Mouse (Mus musculus): ENCODE measurements around the gene S100a4.

S100a4 gene

DNA sequence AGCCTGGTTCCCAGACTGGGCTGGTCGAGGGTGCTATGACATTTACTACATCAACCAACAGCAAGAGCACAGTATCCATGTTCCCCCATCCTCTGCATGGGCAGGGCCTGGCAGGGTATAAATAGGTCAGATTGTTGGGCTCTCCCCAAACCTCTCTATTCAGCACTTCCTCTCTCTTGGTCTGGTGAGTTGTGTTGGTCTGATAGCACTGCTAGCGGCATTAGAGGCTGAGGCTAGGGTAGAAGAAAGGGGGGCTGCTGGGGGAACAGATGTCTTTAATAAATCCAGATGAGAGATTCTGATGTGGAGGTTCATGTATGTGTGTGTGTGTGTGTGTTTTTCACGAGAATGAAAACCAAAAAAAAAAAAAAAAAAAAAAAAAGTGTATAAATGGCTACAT lies at the start of gene S100a4:
TSS of gene S100a4 (plus strand) at position 149 of the 400 bp plus-strand sequence.
- no peak for DNase-seq

DNA sequence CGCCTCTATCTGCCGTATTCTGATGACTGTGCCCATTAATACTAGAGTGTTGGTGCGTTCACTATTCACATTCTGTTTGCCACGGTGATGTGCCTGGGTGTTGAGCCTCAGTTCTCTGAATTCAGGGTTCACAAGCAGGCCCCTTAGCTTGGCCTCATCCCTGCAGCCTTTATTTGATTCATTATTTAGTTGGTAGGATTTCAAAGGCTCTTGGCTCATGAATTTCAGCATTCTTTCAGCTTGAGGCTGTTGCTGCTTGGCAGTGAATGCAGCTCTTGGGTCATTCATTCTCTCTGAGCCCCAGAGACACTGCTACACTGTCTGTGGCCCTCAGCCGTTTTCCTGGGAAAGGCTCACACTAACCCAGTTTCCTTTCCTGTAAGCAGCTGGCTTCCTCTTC lies 47.6 kb upstream of the S100a4 start:
- DNase-seq, result peak in 1 of 2 experiments; percentile 13

DNA sequence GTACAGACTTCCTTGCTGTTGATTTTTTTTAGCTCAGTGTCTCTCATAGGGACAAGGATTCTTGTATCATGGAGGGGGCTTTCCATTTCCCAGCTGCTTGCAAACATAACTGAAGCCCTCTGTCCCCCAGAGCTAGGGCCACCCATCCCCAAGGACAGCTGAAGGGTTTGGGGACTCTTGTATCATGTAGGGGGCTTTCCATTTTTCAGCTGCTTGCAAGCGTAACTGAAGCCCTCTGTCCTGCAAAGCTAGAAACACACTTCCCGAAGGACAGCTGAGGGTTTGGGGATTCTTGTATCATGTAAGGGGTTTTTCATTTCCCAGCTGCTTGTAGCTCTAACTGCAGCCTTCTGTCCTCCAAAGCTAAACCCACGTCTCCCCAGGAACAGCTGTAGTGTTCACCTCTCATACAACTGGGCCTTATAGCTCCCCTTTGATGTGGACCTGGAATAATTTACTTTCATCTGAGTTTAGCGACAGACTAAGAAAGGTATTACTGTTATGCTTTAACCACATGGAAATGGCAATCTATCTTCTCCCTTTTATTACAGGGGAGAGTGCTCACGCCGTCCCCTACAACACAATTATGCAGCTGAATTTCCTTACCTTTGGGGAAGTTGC lies 43.5 kb upstream of the S100a4 start, which contains the start of gene S100a3:
TSS of gene S100a3 (plus strand) at position 571 of the 621 bp plus-strand sequence.
- no peak for DNase-seq

DNA sequence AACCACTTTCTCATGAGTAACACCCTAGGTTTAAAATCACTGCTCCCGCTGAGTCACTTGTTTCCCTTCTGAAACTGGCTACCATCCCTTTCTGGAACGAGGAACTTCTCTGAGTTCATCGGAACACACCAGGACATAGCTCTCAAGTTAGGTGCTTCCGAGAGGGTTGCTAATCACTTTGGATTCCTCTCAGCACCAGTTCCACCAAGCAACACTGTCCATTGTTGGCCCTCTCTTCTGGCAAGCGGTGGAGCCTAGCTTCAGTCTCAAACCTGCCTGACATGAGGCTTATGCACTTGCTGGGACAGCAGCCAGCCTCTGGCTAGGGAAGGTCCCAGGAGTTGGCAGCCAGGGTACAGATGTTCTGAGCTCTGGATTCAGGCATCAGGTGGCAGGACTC lies 28.9 kb upstream of the S100a4 start:
- no peak for DNase-seq

DNA sequence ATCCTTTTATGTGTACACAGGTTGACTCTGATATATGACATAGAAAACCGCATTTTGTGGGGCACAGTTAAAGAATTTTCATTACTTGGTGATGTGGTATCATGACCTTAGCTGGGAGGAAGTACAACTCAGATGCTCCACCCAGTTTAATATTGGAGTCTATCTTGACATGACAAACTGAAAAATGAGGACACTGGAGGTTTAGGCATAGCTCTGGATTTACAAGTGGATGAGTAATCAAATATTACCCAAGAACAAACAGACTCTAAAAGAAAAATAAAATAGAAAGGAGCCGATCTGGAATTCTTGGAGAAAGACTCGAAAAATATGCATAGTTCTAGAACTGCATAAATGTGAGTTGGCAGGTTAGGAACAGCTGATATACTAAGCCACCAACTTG lies 28.3 kb upstream of the S100a4 start:
- DNase-seq, result no peak

DNA sequence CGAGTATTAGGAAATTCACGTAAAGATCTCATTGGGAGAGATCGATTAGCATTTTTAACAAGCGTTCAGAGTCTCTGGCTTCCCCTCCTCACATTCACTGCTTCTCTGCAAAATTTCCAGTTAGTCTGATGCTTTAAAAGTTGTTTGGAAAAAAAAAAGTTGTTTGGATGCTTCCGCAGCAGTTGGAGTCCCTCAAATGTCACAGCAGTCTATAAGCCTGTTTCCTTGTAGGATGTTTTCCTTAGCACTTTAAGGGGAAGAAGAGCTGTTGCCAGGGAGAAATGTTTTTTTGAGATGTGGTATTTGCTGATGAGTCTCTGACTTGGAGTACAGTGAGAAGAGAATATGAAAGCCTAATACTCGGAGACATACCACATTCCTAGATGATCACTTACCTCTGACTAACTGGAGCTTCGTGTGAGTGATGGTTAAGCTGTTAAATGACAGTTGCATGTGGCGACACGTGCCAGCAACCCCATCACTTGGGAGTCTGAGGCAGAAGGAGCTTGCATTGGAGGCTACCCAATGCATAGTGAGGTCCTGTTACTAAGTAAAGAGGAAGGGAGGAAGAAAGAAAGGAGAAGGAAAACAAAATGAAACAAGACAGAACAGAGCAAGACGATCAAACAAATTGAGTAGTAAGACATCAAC lies 27.1 kb upstream of the S100a4 start:
- DNase-seq, result no peak

DNA sequence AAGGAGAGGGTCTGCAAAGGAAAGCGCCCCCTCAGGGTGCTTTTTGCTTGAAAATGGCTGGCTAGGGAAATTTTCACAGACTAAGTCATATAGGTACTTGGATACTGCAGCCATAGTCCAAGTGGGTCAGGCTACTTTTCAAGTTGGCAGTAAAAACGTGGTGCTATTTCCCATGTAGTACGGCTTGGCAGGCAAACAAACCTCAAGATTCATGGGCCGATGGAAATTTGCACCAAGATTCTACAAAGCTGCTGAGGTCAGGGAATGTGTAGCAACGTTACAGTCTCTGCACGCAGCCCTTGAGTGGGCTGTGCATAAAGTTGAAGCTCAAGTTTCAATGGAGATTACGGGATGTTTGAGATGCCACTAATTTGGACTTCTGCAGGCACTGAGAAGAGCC lies 24.1 kb upstream of the S100a4 start:
- DNase-seq, result no peak

DNA sequence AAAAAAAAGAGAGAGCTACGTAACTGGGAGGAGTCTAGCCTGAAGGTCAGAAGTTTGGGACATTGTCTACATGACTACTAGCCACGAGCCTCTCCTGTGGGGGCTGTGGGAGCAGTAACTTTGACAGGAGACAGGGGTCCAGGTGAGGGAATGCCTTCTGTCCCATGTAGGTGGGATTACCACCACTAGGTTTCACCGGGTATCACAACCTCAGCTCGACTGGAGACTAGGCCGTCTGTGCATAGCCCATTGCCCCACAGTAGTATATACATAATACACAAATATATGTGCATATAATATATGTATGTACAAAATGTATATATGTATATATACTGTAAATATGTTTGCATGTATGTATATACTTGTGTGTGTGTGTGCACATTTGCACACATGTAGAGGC lies 22.4 kb upstream of the S100a4 start:
- no peak for DNase-seq

DNA sequence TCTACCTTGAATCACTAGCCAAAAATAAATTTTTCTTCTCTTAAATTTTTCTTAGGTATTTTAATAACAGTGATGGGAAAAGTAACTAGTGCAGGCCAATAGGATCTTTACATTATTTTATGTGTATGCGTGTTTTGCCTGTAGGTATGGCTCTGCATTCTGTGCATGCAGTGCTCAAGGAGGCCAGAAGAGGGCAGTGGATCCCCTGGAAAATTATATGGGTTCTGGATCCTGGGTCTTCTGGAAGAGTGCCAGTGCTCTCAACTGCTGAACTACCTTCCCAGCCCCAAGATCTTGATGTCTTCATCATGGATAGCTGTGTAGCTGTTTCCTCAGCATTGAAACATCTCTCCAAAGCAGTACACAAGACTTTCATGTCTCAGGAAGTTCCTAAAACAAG lies 21.4 kb upstream of the S100a4 start:
- no peak for DNase-seq

DNA sequence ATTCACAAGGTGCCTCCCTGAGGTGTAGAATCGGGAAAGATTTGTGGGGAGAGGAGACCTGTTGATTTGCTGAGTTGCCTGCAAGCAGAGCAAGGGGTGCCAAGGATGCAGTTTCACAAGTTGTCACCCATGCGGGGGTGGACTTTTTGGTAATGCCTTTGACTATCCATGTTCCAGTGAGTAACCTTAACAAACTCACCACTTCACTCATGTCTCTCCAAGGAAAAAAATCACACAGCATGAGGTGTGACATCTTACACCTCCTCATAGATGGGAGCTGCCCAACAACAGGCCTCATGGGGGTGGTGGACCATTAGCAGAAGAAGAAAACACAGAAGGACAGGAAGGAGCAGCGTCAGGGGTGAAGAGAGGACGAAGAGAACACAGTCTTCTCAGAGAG lies 21.0 kb upstream of the S100a4 start:
- DNase-seq, result no peak

DNA sequence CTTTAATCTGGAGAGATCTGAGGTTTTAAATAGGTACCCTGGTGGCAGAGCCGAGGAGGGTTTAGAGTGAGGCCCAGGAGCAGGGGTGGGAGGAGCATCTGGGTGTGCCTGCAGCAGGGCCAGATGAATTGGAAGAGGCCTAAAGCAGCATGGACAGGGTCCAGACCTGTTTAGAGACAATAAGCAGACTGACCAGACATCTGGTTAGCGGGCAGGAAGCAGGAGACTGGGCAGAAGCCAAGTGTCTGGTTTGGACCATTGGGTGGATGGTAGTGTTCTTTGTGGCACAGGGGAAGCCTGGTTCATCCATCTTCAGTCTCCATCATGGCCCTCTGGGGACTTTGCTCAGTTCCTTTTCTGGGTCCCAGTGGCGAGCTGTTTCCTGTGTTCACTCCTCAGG lies 19.7 kb upstream of the S100a4 start:
- peak; percentile 24 to 45 for DNase-seq

DNA sequence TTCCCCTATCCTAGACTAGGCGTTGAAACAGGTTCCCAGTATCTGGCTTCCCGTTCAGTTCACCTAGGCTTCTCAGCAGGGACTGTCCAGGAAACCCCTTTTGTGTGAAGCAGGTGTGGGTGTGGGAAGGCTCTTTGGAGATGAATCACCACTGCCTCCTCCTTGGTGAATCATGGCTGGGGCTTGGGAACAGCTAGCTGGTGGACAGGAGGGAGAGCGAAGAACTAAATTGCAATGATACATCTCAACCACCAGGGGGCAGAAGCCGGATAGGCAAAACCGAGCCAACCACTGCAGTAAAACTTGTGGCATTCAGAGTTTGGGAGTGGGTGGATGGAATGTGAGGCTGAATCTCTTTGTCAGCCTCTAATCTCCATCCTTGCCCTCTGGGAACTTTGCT lies 18.0 kb upstream of the S100a4 start:
- peak; percentile 51 to 54 for DNase-seq

DNA sequence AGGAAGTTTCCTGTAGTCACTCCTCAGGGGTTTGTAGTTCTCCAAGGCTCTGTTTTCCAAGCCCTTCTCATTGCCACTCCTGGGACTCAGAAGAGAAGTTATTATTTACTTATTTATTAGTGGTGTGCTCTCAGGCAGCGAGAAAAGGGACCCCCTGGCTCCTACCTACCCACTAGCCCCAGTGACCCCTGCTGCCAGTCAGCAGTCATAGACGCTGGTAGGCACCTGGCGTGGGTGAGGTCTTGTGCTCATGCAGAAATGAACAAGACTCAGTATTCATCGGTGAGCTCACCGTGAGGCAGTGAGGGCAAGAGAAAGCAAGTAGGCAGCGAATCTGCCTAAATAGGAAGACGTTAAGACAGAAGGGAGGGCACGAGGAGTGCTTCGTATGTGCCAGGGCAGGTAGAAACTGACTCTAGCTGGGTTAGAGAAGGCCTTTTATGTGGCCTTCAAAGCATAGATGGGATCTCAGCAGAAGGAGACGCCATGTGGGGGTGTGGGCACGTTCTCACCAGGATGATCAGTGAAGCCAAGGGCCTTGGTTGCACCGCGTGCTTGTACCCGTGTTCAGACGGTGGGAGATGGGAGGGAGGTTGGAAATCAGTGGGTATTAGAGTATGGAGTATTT lies 17.4 kb upstream of the S100a4 start:
- no peak for DNase-seq

DNA sequence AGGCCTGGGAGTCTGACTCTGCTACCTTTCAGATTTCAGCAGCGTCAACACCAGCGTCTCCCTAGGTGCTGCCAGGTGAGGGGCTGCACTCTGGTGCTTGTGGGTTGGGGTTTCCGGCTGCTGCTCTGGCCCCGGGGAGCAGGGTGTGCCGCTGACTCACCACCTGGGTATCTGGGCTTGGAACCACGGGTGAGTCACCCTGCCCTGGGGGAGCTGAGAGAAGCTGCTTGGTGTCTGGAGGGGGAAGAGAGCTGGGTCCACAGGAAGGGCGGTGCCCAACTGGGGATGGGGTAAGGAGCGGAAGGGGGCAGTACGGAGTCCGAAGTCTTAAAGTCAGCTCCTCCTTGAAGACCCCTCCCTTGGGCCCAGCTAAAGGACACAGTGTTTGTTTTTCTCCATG lies 16.7 kb upstream of the S100a4 start:
- DNase-seq, result no peak

DNA sequence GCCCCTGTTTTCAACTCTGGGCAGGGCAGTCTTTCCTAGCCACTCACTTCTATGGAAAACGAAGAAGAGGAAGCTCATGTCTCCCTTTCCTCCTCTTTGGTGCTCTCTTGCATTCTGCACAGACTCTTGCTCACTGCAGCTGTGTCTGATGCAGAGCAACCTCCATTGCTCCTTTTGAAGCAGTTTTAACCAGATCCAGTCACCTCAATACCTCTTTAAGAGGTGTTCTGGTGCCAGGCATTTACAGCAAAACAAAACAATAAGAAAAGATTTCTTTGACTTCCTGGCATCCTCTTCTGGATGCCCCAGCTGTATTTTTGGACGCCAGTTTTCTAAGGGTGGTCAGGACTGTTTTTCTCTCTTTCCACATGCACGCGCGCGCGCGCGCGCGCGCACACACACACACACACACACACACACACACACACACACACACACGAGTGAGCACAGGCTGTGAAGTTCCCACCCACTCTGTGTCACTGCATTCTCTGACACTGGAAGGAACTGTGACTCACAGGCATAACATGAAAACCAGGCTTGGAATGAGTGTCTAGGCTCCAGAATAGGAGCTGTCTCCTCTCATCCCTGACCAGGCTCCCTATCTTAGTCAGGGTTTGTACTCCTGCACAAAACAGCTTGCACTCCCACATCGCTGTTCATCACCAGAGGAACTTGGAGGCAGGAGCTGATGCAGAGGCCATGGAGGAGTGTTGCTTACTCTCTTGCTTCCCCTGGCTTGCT lies 16.0 kb upstream of the S100a4 start:
- no peak for DNase-seq

DNA sequence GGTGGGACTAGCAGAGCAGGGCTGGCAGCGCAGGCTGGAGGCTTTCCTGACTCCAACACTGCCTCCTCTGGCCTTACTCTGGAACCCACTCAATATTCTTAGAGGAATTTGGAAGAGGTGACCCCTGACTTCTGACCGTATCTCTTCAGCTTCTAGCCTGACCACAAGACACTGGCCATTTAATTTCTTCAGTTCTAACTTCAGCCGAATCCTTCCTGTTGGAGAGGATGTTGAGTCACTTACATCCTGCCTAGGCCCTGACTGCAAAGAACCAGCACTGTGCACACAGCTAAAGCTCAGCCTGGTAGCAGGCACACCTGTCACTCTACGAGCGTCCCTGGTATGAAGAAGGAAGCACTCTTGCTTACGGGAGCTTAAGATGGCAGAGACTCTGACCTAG lies 14.2 kb upstream of the S100a4 start:
- DNase-seq, result no peak

DNA sequence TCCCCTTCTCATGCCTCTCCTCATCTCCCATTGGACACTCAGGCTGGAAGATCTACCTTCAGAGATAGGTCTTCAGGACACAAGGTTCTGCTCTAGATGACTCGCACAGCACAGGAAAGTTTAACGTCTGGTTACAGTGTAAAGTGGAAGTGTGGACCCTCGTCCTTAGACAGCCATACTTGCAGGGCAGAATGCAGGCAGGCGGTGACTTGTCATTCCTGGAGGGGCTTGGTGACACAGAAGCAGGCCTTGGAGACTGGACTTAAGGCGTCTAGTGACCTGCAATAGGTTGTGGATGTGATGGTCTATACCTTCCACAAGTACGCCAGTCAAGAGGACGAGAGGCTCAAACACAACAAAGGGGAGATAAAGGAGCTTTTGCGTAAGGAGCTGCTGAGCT lies 13.6 kb upstream of the S100a4 start, which contains the start of gene S100a2:
TSS of gene S100a2 (plus strand) at position 301 of the 400 bp plus-strand sequence.
- no peak for DNase-seq

DNA sequence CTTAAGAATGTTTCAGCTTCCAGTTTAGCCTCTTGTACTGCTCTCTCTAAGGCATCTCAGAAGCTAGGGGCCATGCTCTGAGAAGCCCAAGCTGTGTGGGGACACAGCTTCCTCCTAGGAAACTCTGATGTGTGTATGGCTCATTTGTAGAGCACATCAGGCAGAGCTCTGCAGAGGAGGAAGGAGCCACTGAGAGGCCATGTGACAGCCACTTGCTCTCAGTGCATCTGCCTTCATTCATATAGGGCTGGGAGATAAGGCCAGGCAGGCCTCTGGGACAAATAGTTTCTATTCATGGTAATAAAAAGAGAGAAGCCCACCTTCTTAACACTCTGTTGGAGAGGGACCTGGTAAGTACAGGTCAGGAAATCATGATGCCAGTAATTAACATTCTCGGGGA lies 9.1 kb upstream of the S100a4 start:
- DNase-seq, result no peak

DNA sequence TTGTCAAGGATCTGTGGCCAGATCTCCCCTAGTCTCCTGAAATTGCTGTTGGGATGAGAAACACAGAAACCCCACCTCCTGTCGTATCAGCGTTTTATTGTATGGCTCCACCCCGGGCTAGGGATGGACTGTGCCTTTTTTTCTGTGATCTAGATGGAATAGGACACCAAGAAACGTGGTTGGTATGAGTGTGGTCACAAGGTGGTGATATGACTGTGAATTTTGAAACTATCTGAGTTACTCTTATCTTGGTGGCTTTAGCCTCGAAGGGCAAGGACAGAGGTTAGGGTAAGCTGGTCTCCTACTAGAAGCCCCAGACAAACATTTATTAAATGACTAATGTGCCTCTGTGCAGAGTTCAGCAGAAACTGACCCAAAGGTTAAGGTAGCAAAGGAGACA lies 8.0 kb upstream of the S100a4 start:
- no peak for DNase-seq

DNA sequence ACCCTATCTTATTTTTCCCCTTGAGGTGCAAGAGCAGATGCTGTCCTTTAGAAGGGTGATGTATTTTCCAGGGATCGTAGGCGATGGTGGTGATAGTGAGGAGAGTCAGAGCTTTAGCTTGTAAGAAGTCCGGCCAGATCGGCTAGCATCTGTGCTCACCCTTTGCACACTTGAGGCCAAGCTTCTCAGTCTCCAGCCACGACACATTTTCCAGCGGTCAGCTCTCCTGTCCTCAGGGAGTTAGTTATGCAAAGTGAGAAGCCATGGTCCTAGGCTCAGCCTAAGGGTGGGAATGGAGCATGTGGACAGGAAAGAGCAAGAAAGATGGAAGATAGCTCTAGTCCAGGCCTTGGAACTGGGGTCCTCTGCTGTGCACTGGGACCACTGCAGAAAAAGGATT lies 6.8 kb upstream of the S100a4 start:
- no peak for DNase-seq

DNA sequence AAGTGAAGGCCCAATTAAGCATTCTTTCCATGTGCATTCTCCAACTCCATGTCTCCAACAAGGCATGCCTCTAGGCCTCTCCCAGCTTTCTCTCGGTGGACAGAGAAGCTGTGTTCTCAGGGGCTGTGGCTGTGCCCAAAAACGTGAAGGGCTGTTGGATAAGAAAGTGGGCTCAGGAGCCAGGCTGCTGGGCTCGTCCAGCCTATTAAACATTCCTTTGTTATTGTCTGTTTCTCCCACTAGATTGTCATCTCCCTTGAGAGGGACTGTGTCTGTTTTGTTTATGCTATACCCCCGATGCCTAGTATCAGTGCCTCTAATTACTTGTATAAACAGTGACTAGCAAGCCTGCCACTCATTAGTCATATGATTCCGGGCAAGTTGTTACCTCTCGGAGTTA lies 5.8 kb upstream of the S100a4 start:
- no peak for DNase-seq

DNA sequence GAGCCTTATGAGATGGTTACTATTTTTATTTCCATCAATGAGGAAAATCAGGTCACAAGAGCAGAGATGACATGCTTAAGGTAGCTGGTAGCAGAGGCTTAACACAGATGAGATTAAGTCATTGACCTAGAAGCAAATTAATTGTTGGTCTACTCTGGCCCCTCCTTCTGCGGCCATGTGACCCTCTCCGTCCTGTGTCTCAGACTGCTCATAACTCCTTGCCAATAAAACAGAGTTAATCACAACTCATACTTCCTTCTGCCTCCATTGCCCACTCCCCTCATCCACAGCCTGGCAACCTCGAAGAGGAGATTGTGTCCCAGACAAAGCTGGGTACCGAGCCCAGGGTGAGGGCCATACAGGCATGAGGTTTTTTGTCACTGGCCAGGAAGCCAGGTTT lies 5.4 kb upstream of the S100a4 start:
- no peak for DNase-seq

DNA sequence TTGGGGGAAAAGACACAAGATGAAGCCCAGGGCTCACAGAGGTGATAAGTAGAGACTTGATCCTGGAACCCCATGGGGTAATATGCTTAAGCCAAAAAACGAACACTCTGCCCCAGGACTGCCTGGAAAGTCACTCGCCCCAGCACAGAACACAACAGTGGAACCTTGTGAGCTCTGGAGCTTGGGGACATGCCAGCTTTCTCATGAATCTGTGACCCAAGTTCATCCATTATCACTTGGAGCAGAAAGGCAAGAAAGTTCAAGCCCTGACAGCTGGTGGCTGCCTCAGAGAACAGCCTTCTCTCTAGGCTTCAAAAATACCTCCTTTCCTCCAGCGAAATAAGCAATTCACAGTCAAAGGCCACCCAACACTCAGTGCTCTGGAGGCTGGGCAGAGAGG lies 4.2 kb upstream of the S100a4 start:
- no peak for DNase-seq

DNA sequence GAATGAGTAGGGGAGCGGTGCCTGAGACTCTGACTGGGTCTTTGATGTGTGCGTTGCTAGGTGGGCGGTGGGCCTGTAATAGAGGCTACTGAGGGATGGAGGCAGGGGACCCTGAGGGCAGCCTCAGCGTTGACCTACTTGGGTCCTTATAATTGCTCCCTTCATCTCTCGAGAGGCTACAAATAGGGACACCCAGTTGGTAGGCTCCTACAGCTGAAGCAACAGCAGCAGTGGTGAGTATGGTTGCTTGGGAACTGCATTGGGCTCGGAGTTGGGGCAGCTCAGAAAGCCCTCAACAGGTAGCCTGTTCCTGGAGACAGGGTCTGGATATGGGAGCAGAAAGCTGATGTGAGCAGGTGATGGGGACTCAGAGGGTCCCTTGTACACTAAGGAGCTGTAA lies 3.5 kb upstream of the S100a4 start:
- no peak for DNase-seq

Measured in cerebellum, postnatal 14 days (tissue).